Mouse (Mus musculus) gastrocnemius, postnatal 36 days (tissue): Measurements from ENCODE around the gene 9130230L23Rik. TPM values are rescaled to one million over a fixed set of nuclear protein-coding genes. Genes with fewer than 3 reads are reported as not detected.

Source experiments
- microRNA-seq, 2 experiments: library from miRNA; unstranded; fragments of <30 nt; microRNA quantifications; one replicate each; pipeline ENCODE4 v1.2.0; 2021
- total RNA-seq, 2 experiments: library from RNA; stranded (reverse); gene quantifications; 2 replicates each; pipeline ENCODE4 v1.2.3; 2021

Gene 9130230L23Rik
- total RNA-seq, 2 experiments from 2014 or later, result not detected

Small RNAs within 50 kb of the gene (microRNA-seq; reads per million reads assigned to microRNA genes)
- gene Gm25952, result 0 reads per million in 2 experiments

Other genes with a start within 250 kb of the 9130230L23Rik start
- 1 to 10 TPM; 6.5 to 9.1 TPM for gene N4bp2, start 240.8 kb downstream of the 9130230L23Rik start, total RNA-seq
- under 1 TPM; 0.07 to 0.92 TPM for gene Rhoh, start 143.1 kb downstream of the 9130230L23Rik start, total RNA-seq
- gene Chrna9, start 69.4 kb downstream of the 9130230L23Rik start, total RNA-seq, result 10 to 100 TPM; 12.6 to 19.5 TPM
- under 1 TPM; 0.47 to 0.71 TPM for gene Rbm47, start 168.8 kb upstream of the 9130230L23Rik start, total RNA-seq